Mouse (Mus musculus): ENCODE measurements around the gene Tmem177.

Tmem177 gene

DNA sequence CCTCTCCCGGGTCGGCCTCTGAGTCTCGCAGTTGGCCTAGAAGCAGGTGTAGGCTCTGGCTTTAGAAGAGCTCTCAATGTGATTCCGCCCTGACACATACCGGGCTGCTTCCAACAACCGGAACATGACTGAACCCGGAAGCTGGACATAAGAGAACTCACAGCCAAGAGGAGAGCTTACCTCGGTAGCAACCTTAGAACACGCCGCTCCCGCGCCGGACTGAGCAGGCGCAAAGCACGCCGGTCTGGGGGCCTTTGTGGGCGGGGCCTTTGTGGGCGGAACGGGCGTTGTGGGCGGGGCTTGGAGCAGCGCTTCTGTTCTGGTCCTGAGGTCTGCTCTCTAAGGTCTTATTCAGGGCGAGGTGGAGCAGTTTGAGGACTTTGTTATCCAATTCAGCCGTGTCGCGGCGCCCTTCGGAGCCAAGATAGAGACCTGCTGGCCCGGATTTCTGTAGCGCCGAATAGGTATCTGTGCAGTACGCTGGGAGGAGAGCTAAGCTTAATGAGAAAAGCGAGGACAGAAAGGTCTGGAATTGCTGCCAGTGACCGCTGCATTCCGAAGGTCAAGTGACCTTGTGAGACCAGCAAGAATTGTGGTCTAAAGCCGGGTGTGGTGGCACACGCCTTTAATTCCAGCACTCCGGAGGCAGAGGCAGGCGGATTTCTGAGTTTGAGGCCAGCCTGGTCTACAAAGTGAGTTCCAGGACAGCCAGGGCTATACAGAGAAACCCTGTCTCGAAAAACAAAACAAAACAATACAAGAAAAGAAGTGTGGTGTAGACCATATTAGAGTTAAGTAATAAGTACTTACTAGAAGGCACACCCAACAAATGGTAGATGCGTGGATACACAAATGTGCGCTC, at the start of gene Tmem177:
TSS of gene Tmem177 (minus strand) at position 256 of the 862 bp plus-strand sequence.
- in situ Hi-C loops (cut with MseI, MboI) = no loop called here

DNA sequence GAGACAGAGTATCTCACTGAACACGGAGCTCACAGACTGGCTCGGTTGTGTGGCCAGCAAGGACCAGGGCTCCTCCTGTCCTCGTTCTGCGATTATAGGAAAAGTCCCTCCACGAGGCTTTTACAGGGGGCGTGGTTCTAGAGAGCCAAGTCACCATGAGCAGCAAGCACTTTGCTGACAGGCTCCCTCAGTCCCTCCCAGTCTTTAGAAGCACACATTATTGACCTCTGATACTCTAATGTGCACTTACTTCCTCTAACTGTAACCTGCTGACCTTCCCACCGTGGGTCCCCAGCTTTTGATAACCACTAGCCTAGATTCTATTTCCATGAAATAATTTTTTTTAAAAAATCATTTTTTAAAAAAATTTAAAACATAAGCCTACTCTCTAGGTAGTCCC, 46.9 kb upstream of the Tmem177 start:
- in situ Hi-C loops (cut with MseI, MboI) = no loop called here

DNA sequence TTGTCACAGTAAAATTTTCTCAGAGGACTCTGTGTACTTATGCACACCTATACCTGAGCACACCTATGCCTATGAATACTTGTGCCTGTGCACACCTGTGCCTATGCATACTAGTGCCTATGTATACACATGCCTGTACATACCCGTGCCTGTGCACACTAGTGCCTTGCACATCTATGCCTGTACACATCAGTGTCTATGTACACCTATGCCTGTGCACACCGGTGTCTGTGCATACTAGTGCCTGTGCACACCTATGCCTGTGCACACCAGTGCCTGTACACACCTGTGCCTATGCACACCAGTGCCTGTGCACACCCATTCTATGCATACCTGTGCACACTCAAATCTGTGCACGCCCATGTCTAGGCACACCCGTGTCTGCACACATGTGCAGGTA, 46.5 kb upstream of the Tmem177 start:
- in situ Hi-C loops (cut with MseI, MboI) = no loop called here

DNA sequence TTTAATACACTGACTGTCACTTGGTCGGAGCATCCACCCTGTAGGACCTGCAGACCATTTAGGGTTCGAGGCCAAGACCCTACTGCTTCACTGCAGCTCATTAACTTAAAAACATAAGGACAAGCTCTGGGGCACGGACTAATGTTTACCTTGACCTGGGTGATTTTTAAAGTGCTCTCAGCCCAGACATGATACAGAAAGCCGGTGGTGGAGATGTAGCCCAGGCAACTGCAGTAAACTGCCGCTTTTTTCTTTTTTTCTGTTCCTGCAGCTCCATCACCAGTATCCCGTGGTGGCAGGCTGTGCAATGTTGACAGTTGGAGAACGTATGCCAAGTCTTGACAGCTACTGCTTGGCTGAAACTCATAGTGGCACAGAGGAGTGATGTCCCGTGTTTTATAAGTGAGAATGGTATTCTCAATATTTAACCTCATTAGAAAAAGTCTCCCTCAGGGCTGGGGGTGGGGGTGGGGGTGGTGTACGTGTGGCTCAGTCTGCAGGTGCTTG, 44.8 kb upstream of the Tmem177 start:
- in situ Hi-C loops (cut with MseI, MboI) = no loop called here

DNA sequence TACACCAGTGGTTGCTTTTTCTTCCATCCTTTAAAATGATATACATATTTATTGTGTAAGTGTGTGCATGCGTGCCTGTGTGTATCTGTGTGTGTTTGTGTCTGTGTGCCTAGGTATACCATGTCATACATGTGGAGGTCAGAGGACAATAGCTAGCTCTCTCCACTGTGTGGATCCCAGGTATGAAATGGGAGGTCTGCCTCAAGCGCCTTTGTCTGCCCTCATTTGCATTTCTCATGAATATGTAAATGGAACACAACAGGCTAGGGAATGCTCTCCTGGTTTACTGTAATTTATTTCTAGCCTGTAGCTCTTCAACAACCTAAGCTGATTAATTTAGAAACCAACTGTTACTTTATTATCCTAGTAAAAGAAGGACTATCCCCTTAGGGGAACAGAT, 41.7 kb upstream of the Tmem177 start:
- in situ Hi-C loops (cut with MseI, MboI) = no loop called here

DNA sequence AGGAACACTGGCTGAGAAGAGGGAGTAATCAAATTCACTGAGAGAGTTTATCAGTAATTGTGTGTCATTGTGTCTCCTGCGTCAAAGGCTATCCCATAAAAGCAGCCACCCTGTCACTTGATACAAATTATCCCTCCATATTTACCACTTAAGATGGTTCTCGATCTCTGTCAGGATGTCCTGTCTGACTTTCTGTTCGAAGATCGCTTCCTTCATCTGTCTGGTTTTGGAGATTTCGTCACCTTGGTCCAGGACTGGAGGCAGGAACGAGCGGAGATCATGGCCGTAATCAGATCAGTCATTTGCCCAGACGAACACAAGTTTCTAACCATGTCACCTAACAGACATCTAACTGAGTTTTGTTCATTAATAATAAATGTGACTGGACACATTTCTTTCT, 40.4 kb upstream of the Tmem177 start:
- in situ Hi-C loops (cut with MseI, MboI) = no loop called here

DNA sequence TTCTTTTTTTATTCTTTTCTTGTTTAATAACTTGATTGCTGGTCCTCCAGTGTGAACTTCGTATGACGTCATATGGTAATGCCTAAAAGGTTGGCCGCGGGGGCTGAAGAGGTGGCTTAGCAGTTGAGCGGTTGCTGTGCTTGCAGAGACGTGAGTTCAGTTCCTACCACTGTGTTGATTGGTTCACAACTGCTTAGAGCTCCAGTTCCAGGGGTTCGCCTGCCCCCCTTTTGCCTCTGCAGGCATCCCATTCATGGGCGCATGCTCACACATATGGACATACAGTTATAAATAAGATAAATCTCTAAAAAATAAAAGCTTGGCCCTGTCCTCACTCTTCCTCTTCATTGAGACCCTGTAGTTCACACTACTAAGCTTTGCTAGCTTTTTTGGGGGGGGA, 37.1 kb upstream of the Tmem177 start:
- in situ Hi-C loops (cut with MseI, MboI) = no loop called here

DNA sequence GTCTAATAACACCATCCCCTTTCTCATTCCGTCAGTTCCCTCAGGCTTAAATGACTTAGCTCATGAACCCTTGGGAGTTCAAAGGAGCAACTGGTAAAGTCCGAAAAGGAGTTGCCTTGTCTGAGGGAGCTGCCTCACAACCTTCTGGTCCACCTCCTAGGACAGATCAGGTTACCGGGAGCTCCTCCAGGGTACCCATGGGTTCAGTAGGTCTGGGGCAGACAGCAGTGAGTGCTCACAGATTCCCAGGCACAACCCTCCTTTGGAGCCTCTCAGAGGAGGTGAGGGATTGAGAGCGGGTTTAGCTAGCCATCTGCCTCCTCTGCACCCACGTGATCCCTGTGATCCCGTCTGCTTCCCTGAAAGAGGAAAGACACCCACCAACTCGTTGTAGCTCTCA, 23.9 kb upstream of the Tmem177 start:
- in situ Hi-C loops (cut with MseI, MboI) = no loop called here

DNA sequence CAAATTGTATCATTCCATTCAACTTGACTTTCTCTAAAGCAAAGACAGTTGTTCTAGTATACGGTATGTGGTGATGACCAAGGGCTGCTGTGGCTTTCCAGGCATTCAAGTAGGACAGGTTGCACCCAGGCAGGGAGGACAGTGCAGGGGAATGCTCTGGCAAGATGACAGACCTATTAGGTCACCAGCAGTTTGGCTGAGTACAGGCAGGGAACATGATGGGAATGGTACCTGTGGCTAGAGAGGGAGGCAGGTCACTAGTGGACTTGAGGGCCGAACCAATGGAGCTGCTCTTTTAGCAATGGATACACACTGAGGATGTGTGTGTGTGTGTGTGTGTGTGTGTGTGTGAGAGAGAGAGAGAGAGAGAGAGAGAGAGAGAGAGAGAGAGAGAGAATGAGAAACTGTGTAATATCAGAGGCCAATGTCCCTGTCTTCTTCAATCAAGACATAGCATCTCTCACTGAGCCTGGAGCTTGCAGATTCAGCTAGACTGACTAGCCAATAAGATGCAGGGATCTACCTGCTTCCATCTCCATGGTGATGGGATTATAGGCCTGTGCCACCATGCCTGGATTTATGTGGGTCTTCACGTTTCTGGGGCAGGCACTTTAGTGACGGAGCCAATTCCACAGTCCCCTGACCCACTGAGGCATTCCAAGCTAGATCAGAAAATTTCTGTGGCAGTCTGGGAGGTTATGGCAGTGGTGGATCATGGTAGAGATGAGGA, 18.6 kb upstream of the Tmem177 start:
- in situ Hi-C loops (cut with MseI, MboI) = no loop called here

DNA sequence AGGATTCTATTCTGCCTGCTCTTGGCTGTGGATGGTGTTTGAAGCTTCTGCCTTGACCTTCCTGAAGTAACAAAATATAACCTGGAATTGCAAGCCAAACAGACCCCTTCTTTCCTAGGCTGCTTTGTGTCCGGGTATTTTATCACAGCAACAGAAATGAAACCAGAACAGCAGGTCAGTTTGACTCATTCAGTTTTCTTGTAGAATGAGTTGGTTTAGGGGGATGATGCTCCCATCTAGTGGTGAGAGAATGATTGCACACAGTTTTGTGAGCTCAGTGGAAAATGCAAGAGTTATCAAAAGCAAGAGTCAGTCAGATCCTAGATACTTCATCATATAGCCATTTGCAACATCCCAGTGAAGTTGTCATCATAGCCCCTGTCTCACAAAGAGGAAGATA, 16.7 kb upstream of the Tmem177 start:
- in situ Hi-C loops (cut with MseI, MboI) = no loop called here

DNA sequence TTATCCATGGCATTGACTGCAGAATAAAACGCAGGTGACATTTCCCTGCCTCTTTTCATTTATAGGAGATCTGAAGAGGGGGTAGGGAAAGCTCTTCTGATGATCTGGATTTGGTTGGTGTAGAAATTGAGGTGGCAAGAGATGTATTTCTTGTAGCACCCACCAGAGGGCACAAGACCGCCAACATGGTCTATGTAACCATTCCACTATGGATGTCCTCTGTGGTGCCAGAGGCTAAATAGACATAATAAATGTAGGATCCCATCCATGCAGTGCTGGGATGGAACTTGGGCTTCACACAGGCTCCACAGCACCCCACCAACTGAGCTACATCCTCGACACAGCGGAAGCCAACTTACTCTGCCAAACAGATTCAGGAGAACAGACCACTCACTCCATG, 6.3 kb upstream of the Tmem177 start:
- in situ Hi-C loops (cut with MseI, MboI) = no loop called here

DNA sequence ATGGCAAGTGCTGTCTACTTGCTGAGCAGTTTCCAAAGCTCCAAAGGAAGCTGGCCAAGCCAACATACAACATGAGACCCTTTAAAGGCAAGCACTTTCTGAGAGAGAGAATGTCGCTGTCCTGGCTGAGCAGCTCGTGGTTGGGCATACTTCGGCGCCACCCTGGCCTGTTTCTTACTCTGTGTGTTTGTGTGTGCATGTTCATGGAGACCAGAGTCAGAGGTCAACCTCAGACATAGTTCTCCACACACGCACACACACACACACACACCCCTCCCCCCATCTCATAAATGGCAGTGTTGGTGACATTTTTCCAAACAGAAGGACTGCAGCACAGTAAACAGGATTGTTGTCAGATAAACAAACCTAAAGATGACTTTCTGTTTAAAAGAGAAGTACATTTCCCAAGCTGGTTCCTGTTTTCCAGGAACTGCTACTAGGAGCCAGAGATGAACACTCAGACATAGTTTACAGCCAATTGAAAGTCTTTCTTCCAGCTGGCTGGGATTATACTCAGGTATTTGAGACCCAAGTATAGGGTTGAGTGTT, 3.9 kb upstream of the Tmem177 start:
- in situ Hi-C loops (cut with MseI, MboI) = no loop called here

DNA sequence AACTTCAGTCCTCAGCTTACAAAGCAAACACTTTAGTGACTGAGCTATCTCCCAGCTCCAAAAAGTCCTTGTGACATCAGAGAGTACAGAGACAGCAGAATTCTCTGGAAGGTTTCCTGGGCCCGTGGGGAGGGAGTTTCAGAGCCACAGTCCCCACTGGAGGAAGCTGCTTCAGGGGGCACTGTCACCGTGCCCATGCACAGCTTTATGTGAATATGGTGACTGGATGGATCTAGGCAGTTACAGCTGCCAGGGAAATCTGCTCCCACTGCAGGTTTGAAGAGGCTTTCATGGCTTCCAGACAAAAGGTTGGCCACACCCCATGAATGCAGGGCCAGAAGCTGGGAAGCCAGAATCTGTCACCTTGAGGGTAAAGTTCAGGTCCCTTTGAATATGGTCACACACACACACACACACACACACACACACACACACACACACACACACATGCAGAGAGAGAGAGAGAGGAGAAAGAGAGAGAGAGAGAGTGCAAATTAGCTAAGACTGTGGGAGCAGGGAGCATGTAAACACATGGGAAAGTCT, 5.7 kb downstream of the Tmem177 start:
- in situ Hi-C loops (cut with MseI, MboI) = no loop called here

DNA sequence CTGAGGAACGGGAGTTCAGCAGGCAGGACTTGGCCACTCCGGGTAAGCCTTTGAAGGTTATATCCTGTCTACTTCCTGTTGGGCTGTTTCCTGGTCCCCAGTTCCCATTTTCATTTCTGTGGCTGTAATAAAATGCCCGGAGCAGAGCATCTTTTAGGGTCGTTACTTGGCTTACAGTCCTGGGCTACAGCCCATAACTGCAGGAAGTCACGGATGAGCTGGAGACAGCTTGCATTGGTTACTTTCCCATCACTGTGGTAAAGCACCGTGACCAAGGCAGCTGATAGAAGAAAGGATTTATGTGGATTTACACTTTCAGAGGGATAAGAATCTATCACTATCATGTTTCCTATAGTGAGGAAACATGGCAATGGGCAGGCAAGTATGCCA, 9.8 kb downstream of the Tmem177 start:
- in situ Hi-C loops (cut with MseI, MboI) = no loop called here

DNA sequence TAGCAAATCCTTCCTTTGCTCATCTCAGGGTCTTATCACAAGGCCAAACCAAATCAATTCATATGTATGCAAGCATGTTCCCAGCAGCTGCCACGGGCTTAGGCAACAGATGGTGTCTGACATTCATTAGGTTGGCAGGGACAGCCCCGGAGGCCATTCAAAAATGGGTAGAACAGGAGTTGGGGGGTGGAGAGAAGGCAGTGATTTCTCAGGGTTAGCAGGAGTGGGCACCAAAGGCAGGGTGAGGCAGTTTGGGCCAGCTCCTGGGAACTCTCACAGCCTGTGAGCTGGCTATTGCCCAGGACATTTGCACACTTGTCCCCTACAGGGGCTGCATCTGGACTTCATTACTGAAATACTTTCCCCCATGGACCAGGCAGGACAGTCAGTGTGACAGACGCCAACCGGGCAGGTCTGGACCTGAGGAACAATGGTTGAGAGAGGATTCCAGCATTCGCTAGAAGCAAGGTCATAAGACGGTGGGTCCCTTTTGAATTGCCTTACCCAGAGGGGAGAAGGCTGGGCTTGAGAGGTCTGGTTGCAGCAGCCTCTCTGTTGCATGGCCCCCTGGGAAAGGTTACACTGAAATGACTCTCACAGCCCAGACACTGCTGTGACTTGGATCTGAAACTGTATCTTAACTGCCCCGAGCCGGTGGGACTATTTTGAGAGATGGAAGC, 10.3 kb downstream of the Tmem177 start:
- in situ Hi-C loops (cut with MseI, MboI) = no loop called here

DNA sequence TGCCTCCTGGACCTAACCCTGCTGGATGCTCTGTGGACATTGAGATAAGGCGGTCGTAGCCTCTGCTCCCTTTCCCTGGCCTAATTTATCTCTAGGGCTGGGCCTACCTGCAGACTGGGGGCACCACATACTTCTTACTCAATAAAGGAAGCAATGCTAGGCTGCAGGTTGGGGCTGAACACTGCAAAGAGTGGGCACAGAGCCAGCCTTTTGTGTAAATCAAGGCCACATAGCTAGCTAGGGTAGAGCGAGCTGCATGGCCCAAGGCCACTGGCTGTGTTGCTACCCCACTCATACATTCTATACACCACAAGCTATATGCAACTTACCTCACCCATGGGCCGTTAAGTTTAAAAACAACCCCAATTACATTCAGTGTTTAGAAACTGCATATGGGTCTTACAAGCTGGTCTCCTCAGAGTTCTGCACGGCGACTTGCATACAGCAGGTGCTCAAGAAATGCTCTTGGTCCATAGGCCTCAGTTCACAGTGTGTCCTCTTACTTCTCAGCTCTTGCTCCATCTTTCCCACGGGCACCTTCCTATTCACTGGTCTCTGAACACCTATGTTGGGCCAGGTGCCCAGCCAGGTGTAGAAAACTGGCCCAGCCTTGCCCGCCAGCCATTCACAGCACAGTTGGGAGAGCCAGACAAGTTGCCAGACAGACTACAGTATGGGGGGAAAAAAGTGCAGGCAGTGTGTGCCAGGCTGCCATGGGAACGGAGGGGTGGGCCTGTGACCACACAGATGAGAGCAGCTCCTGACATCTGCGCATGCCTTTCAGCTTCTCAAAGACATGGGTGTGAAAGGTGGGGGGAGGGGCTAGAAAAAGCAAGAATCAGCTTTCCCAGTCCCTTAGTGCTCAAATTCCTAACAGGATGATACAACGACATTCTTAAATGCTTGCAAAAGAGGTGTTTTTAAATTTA, 13.5 kb downstream of the Tmem177 start:
- in situ Hi-C loops (cut with MseI, MboI) = no loop called here

DNA sequence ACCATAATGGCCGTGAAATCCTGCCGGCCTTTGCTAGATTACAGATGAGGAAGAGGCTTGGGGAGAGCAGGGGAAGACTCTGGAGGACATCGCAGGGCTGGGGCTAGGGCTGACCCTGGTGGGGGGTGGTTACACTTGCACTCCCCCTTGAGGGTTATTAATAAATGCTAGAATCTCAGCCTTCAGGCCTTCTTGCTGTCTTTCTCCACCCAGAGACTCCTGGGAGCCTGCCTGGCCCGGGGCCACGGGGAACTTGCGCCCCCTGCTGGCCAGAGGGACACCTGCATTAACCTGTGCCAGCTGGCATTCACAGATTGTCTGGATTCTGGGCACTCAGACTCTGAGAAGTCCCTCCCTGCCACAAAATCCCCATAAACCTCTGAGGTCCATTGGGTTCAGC, 18.1 kb downstream of the Tmem177 start:
- in situ Hi-C loops (cut with MseI, MboI) = no loop called here

DNA sequence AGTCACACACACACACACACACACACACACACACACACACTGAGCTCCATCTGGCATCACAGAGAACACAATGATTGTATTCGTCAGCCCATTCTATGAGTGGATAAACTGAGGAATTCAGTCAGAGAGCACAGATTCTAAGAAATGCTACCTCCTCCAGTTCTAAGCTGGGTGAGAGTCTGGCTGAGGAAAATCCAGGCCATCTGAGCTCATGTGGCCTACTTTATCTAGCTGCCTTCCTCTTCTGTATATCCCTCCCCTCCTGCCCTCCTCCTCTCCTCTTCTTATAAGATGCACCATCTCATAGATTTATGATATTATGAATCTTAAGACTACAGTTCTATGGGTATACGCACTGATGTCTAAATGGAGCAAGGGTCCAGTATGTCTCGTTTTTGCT, 19.4 kb downstream of the Tmem177 start:
- in situ Hi-C loops (cut with MseI, MboI) = no loop called here

DNA sequence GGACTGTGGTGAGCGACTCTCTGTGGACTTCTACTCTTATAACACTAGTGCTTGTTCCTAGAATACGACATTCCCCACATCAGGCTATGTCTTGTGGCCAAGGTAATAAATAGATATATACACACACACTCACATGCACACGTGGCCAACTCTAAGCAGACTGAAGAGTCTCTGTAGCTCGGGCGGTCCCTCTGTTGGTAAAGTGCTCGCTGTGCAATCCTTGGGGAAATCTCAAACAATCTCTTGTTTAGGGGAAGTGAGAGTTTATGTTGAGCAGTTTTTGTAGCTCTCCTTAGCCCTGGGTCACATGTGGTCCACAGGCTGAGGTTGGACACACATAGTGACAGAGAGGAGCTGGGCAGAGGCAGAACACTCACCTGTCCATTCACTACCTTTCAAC, 20.1 kb downstream of the Tmem177 start:
- in situ Hi-C loops (cut with MseI, MboI) = no loop called here

DNA sequence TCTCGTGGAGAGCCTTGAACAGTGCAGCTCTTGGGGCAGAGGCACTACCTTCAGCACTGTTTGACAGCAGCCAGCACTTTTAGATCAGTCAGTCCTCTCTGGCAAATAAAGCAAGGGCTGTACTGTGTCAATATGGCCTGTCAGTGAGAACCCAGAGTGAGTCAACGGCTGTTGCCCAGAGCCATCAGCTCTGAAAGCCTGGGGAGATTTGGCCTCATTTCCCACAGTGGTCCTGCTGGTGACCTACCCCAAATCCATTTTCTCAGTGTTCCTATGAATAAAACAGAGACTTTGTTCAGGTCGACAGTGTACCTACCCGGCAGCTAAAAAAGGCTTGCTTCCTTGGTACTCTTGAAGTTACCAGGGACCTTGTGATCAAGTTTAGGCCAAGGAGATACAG, 21.1 kb downstream of the Tmem177 start:
- in situ Hi-C loops (cut with MseI, MboI) = no loop called here

DNA sequence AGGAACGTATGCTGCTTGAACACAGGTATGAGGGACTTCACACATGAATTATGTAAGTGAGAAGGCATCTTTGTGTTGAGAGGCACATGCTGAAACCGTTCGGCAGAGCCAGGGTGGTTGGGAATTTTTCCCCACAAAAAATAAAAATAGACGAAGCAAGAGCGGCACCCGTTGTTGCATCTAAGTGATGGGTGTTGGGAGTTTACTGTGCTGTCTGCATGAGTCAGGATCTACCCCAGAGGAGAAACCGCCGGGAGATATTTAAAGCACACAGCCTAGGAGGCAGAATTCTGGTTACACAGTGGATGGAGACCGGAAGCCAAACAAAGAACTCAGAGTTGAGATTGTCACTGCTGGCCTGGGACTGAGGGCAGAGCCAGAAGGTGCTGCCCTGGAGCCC, 21.9 kb downstream of the Tmem177 start:
- in situ Hi-C loops (cut with MseI, MboI) = no loop called here
